Mouse (Mus musculus) brain, embryonic 18.5 days (tissue): ENCODE measurements at regions not wholly inside any gene's neighbourhood (a gene's known extent, or its start where the extent isn't known, plus 50 kb on each side); places are given as distances from the start of the nearest gene placed in this dataset.

Experiments used
- DNase-seq: peaks from one replicate; pipeline ENCODE4 v3.0.0-alpha.2; 2012; ENCODE audit warnings: low read depth, low spot score

- no peak for DNase-seq
Measured at GRCm38 (mm10) chr6:103312149-103312548, 198.2 kb upstream of the Chl1 start.

DNA sequence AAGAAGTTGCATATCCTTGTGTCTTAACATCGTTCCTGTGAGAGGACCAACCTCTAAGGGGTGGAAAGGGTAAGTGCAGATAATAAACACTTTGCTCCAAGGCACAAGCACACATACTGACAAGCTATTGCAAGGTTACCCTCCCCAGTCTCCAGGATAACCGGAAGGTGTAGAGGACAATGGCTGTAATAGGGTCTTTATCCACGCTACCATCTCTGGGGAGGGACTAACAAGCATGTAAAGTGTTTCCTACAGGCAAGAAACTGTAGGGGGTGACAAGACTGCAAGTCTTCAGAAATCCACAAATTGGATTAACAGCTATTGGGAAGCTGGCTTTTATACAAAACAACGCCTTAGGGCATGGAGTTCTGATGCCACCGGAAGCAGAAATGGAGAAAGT, 197.5 kb upstream of the Chl1 start:
- DNase-seq = no peak

DNA sequence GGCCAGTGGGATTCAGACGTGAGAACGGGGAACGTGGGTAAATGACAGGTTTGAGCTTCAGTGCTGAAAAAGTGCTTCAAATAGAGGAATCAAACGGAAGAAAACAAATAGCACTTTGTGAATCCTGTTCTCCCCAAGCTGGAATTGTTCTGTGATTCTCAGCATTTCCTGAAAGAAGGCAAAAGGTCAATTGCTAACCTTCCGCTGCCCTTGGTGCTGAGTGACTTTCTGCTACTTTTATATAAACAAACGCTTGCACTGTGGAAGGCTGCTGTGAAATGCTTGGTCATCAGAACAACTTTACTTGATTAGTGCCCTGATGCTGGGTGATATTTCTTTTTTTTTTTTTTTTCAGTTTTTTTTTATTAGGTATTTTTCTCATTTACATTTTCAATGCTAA, 192.3 kb upstream of the Chl1 start:
- no peak for DNase-seq

GRCm38 (mm10) chr6:103318677-103319359, 191.6 kb upstream of the Chl1 start:
- DNase-seq = no peak

GRCm38 (mm10) chr6:103319964-103320363, 190.4 kb upstream of the Chl1 start:
- no peak for DNase-seq

- no peak for DNase-seq
Measured at GRCm38 (mm10) chr6:103320550-103320949, 189.8 kb upstream of the Chl1 start.

- no peak for DNase-seq
Measured at GRCm38 (mm10) chr6:103321058-103321457, 189.3 kb upstream of the Chl1 start.

DNA sequence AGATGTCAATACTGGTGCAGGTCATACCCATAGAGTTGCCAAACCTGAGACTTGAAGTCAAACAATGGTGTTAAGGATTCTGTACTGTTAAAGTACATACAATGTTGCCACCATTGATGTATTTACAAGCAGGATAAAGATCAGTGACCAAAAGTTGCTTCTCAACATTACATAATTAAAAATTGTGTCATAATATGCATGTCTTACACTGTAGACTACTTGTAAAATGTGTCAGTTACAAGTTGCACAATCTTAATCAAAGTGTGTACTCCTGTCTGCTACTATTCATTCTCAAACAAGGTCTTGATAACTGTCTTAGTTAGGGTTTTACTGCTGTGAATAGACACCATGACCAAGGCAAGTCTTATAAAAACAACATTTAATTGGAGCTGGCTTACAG, 187.9 kb upstream of the Chl1 start:
- no peak for DNase-seq

DNA sequence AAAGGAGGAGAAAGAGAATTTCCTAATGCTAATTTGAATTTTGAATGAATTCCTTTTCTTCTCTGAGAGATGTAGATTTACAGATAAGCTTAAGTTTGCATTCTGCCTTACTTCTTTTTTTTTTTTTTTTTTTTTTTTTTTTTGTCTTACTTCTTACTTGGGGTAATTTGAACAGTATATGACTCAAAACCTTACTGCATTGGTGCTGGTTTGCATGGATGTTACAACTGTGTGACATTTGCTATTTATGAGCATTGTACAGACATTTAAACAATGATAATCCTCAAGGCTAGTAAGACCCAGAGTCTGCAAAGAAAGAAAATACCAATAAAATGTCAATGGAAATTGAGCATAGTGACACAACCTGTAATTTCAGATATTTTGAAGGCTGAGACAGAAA, 174.7 kb upstream of the Chl1 start:
- DNase-seq = no peak

- no peak for DNase-seq
Measured at GRCm38 (mm10) chr6:103339961-103340732, 170.2 kb upstream of the Chl1 start.

GRCm38 (mm10) chr6:103343515-103343914, 166.9 kb upstream of the Chl1 start:
- no peak for DNase-seq

- DNase-seq = no peak
Measured at GRCm38 (mm10) chr6:103344413-103344812, 166.0 kb upstream of the Chl1 start.

GRCm38 (mm10) chr6:103345195-103345594, 165.2 kb upstream of the Chl1 start:
- no peak for DNase-seq

GRCm38 (mm10) chr6:103352405-103353124, 157.8 kb upstream of the Chl1 start:
- DNase-seq = peak; percentile 32

- no peak for DNase-seq
Measured at GRCm38 (mm10) chr6:103353346-103353745, 157.0 kb upstream of the Chl1 start.

DNA sequence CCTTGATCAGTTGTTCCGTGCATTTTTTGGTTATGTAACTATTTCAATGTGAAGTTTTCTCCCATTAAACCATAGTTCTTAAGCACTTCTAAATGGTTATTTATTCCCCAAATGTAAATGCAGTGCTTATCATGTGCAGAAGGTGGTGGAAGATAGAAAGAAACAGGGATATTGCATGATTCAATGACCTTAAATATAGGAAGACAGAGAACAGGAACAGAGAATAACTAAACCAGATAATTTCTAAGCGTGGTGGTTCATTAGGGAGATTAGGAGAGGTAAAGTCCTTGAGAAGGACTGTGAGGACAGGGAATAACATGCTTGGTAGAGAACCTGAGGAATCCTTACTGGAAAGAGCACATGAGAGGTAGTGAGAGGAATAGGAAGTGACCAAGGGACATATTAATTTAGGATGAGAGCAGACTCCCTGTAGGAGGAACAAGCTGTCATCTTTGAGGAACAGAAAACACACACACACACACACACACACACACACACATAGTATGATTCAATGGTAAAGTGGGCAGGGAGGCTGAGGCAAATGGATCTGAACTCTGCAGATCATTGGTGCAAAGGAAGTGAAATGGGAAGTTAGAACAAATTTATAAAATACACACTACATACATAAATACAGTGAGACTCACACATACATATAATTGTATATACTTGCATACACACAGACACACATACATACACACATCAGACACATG, 143.4 kb upstream of the Chl1 start:
- no peak for DNase-seq

GRCm38 (mm10) chr6:103374956-103375355, 135.4 kb upstream of the Chl1 start:
- DNase-seq = no peak

DNA sequence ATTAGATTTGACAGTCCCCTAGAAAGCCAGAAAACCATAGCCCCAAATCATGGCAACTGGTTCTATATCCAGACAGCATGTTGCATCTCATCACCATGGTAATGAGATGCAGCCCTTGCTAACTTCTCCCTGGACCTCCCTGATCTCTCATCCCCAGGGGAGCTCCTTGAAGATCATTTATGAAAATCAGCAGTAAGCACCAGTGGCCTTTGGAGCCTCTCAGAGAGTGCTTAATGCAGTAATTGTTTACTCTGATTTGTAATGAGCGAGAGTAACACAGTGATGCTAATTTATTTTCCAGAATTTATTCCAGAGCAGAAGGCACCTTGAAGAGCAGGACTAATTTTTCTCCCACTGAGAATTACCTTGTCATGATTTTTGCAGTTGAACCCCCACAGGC, 133.1 kb upstream of the Chl1 start:
- DNase-seq = no peak

- DNase-seq = no peak
Measured at GRCm38 (mm10) chr6:103378047-103378446, 132.3 kb upstream of the Chl1 start.

- peak; percentile 34 for DNase-seq
Measured at GRCm38 (mm10) chr6:103381030-103381429, 129.4 kb upstream of the Chl1 start.

DNA sequence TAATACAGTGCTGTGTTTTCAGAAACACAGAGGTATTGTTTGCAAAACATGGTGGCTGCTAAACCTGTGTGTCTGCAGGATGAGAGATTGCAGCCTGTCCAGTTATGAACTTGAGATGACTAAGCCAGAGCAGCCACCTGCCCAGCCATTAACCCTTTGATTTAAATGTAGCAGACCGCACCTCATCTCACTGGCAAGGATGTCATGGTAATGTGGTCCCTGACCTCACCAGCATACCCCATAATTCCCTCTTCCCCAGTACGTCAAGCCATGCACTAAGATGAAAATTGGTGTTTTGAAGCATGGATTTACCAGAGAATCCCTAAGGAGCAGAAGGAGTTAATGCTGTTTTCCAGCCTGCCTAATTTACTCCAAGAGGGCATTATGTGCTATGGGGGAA, 128.5 kb upstream of the Chl1 start:
- no peak for DNase-seq

DNA sequence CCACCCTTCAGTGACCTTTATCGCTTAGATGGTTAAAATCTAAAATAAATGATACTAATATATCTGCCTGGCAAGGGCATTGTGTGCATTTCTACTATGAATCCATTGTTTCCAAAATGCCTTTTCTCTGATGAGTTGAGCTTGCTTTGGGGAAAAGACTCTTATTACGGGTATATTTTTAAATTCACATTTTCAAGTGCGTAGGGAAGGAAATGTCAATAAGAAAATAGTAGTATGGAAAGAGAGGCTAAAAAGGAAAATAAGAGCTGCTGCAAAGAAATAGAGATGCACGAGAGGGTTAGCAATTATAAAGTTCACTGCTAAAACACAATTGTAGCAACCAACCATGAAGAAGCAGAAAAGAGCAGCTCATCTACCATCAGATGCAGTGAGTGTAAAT, 123.8 kb upstream of the Chl1 start:
- no peak for DNase-seq
